Mouse (Mus musculus): ENCODE measurements around the gene Cwc22. TPM values are rescaled to one million over a fixed set of nuclear protein-coding genes. Genes with fewer than 3 reads are reported as not detected.

Gene Cwc22
- polyA plus RNA-seq, 1 experiment from 2014 or later, result 13.7 TPM

DNA sequence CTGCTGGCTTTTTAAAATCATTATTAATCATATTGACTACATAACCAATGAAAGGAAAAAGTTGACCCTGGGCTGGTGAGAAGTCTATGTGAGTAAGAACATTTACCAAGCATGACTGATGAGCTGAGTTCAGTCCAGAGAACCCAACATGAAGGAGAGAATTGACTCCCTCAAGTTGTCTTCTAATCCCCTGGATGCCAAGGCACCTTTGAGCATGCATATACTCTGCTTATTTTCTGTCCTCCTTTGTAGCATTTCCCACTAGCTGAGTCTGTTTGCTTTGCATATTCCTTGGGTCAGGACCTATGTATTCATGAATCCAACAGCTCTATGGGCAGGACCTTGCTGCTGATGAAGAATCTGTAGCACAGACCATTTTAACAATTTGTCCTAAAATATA lies 75.0 kb downstream of the Cwc22 start:
- H3K36me3 ChIP-seq, result no peaks in the 10 kb centered on the region
- no peak for ATAC-seq (replicated peaks; ENCODE audit: insufficient number of reproducible peaks, insufficient read depth, low FRiP score, low read depth)
- H3K27ac ChIP-seq, result no peak overlapping the region
- H3K27me3 ChIP-seq, result no peaks in the 10 kb centered on the region
- no peak overlapping the region for H3K4me3 ChIP-seq
- no peaks in the 10 kb centered on the region for H3K9me3 ChIP-seq (replicated peaks)
- H3K9ac ChIP-seq, result no peak overlapping the region
- no peak overlapping the region for H3K4me2 ChIP-seq
- no peaks in the 10 kb centered on the region for H3K4me1 ChIP-seq (replicated peaks)

GRCm38 (mm10) chr2:77869729-77870280 lies 76.4 kb downstream of the Cwc22 start:
- ATAC-seq (replicated peaks; ENCODE audit: insufficient number of reproducible peaks, insufficient read depth, low FRiP score, low read depth), result no peak
- Histone ChIP-seq H3K9me3 (replicated peaks) (no peaks in the 10 kb centered on the region), H3K27ac (no peak overlapping the region), H3K4me2 (no peak overlapping the region), H3K4me1 (replicated peaks) (no peaks in the 10 kb centered on the region), H3K27me3 (no peaks in the 10 kb centered on the region), H3K9ac (no peak overlapping the region), H3K4me3 (no peak overlapping the region), H3K36me3 (no peaks in the 10 kb centered on the region)
- 81% methylated on average over 4 of the region's 4 CpGs for WGBS

GRCm38 (mm10) chr2:77863934-77864333 lies 82.2 kb downstream of the Cwc22 start:
- Histone ChIP-seq H3K9me3 (replicated peaks) (no peaks in the 10 kb centered on the region), H3K4me2 (peak overlapping the region; percentile 50), H3K27ac (no peak overlapping the region), H3K36me3 (no peaks in the 10 kb centered on the region), H3K4me3 (peak overlapping the region; percentile 19), H3K27me3 (no peaks in the 10 kb centered on the region), H3K4me1 (replicated peaks) (peaks cover 6% of the 10 kb centered on the region; the same call in 1 of the 2 replicates), H3K9ac (no peak overlapping the region)
- 66% methylated on average over 6 of the region's 6 CpGs for WGBS
- no peak for ATAC-seq (replicated peaks; ENCODE audit: insufficient number of reproducible peaks, insufficient read depth, low FRiP score, low read depth)

DNA sequence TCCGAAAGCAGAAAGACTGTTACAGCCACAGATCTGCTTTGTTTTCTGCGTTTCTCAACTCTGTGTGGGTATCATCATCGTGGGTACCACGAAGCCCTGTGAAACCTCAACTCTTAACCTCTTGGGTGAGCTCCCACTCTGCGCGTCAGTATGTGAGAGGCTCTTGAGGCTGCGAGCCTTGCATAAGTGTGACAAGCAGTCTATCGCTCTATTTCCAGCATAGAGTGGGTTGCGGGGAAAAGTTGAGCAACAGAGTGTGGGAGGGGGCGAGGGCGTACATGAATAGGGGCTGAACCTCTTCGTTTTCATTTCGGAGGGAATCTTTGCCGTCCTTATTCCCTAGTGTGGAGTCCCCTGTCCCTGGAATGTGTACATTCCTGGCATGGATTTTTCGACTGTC lies 82.7 kb downstream of the Cwc22 start:
- Histone ChIP-seq H3K4me2 (peak overlapping the region; percentile 50), H3K9me3 (replicated peaks) (no peaks in the 10 kb centered on the region), H3K27ac (no peak overlapping the region), H3K36me3 (no peaks in the 10 kb centered on the region), H3K4me1 (replicated peaks) (peaks cover 6% of the 10 kb centered on the region; the same call in 1 of the 2 replicates), H3K4me3 (peak overlapping the region; percentile 19), H3K9ac (no peak overlapping the region), H3K27me3 (no peaks in the 10 kb centered on the region)
- no peak; the same call in 1 of the 2 replicates for ATAC-seq (replicated peaks; ENCODE audit: insufficient number of reproducible peaks, insufficient read depth, low FRiP score, low read depth)
- 53% methylated on average over 15 of the region's 15 CpGs for WGBS

DNA sequence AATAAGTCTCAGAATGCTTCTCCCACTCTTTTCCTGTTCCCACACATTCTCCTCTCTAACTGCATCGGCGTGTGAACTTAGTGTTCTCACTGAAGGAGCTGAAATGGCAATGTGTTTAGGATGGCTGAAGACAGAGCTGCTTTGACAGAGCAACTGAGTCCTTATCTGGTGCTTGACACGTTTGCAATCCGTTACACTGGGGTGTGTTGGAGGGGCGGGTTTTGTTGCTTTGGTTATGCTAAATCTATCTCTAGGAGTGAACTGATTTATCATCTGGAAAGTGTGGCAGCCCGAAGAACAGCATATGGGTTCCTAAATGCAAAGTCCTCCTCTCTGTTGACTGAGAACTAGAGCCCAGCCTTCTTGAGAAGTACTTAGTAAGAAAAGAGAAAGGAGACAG lies 104.7 kb downstream of the Cwc22 start:
- Histone ChIP-seq H3K36me3 (no peaks in the 10 kb centered on the region), H3K4me3 (no peak overlapping the region), H3K9ac (no peak overlapping the region), H3K27ac (no peak overlapping the region), H3K27me3 (no peaks in the 10 kb centered on the region), H3K4me2 (no peak overlapping the region), H3K9me3 (replicated peaks) (no peaks in the 10 kb centered on the region), H3K4me1 (replicated peaks) (no peaks in the 10 kb centered on the region)
- no peak for ATAC-seq (replicated peaks; ENCODE audit: insufficient number of reproducible peaks, insufficient read depth, low FRiP score, low read depth)
- 15% methylated on average over 6 of the region's 6 CpGs for WGBS

DNA sequence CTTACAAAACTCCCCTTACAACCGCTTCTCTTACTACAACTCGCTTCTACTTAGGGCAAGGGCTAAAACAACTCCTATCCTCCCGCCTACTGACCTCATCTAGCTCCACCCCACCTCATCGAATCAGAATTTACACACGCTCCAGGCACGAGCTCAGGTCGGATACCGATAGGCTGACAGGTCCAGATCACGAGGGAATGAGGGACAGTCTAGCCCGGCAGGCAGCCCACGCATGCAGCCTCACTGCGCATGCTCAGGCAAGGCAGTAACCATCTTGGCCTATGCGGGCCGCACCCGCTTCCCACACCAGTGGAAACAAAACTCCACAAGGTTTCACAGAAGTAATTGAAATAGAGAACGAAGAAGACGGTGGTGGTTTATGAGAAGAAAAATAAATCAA lies 106.6 kb downstream of the Cwc22 start:
- Histone ChIP-seq H3K27me3 (no peaks in the 10 kb centered on the region), H3K9ac (no peak overlapping the region), H3K4me3 (no peak overlapping the region), H3K36me3 (no peaks in the 10 kb centered on the region), H3K4me2 (no peak overlapping the region), H3K9me3 (replicated peaks) (no peaks in the 10 kb centered on the region), H3K4me1 (replicated peaks) (no peaks in the 10 kb centered on the region), H3K27ac (no peak overlapping the region)
- 83% methylated on average over 17 of the region's 17 CpGs for WGBS
- ATAC-seq (replicated peaks; ENCODE audit: insufficient number of reproducible peaks, insufficient read depth, low FRiP score, low read depth), result no peak

- no peaks in the 10 kb centered on the region for H3K4me1 ChIP-seq (replicated peaks)
- no peaks in the 10 kb centered on the region for H3K36me3 ChIP-seq
- H3K27me3 ChIP-seq, result no peaks in the 10 kb centered on the region
- H3K27ac ChIP-seq, result no peak overlapping the region
- H3K4me3 ChIP-seq, result no peak overlapping the region
- no peak overlapping the region for H3K9ac ChIP-seq
- 91% methylated on average over 1 of the region's 1 CpGs for WGBS
- no peaks in the 10 kb centered on the region for H3K9me3 ChIP-seq (replicated peaks)
- ATAC-seq (replicated peaks; ENCODE audit: insufficient number of reproducible peaks, insufficient read depth, low FRiP score, low read depth), result no peak
- H3K4me2 ChIP-seq, result no peak overlapping the region
Measured at GRCm38 (mm10) chr2:77838688-77839087, 107.5 kb downstream of the Cwc22 start.

DNA sequence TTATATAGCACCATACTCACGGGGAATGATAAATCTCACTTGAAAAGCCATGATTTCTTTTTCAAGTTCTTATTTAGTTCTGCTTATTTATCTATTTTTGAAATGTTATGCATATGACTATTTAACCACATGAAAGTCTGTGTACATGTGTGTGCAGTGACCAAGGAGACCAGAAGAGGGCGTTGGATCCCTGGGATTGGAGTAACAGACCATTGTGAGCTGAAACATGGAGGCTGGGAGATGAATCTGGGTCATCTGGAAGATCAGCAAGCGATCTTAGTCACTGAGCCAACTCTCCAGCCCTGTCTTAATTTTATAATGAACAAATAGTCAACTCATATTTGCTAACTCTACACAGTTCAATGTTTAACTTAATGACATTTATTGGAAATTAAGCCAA lies 110.4 kb downstream of the Cwc22 start:
- 56% methylated on average over 3 of the region's 3 CpGs for WGBS
- H3K4me3 ChIP-seq, result no peak overlapping the region
- H3K36me3 ChIP-seq, result no peaks in the 10 kb centered on the region
- no peak overlapping the region for H3K4me2 ChIP-seq
- no peaks in the 10 kb centered on the region for H3K4me1 ChIP-seq (replicated peaks)
- no peak for ATAC-seq (replicated peaks; ENCODE audit: insufficient number of reproducible peaks, insufficient read depth, low FRiP score, low read depth)
- H3K9me3 ChIP-seq (replicated peaks), result no peaks in the 10 kb centered on the region
- no peak overlapping the region for H3K9ac ChIP-seq
- no peaks in the 10 kb centered on the region for H3K27me3 ChIP-seq
- no peak overlapping the region for H3K27ac ChIP-seq

Other genes starting within 250 kb of the Cwc22 start
- gene Zfp385b, start 126.7 kb downstream of the Cwc22 start, polyA plus RNA-seq (2015; fragmentation: Nextera tagmentation; extraction: Ambion mirVana), result 3.8 and 4.7 TPM in 2 replicates

All from heart, embryonic 15.5 days (tissue).